Mouse (Mus musculus) embryonic facial prominence, embryonic 14.5 days (tissue): ENCODE measurements around the gene Comt. TPM values are rescaled to one million over a fixed set of nuclear protein-coding genes. Genes with fewer than 3 reads are reported as not detected.

Experiments
- ATAC-seq: fragments of 200-750 bp; cut with Nextera tagmentation; 2 replicates; pipeline ENCODE4 v1.8.0; 2017; ENCODE audit warnings: low read depth, moderate number of reproducible peaks, moderate TSS enrichment
- DNase-seq: peaks from one replicate; pipeline ENCODE4 v3.0.0-alpha.2; 2015; ENCODE audit warnings: low spot score
- H3K27ac ChIP-seq: fragments of 300-500 bp; sonication (generic); replicated peaks from 2 replicates; pipeline ENCODE4 v1.5.1; 2014; ENCODE audit warnings: low read depth, mild to moderate bottlenecking, low read length, moderate library complexity
- H3K27me3 ChIP-seq: fragments of 300-500 bp; sonication (generic); replicated peaks from 2 replicates; pipeline ENCODE4 v1.6.1; 2014; ENCODE audit warnings: low read length; ENCODE audit not compliant: control insufficient read depth, insufficient read depth
- H3K36me3 ChIP-seq: fragments of 300-500 bp; sonication (generic); 2 replicates; pipeline ENCODE4 v1.6.1; 2014; ENCODE audit warnings: low read length, mixed read lengths; ENCODE audit not compliant: control insufficient read depth, insufficient read depth
- H3K4me1 ChIP-seq: fragments of 300-500 bp; sonication (generic); 2 replicates; pipeline ENCODE4 v1.6.1; 2014; ENCODE audit warnings: antibody characterized with exemption, low read length; ENCODE audit not compliant: control insufficient read depth, insufficient read depth
- H3K4me2 ChIP-seq: fragments of 300-500 bp; sonication (generic); 2 replicates; pipeline ENCODE4 v1.6.1; 2014; ENCODE audit warnings: low read depth, mild to moderate bottlenecking, low read length, moderate library complexity, mixed read lengths
- H3K4me3 ChIP-seq: fragments of 300-500 bp; sonication (generic); 2 replicates; pipeline ENCODE4 v1.5.1; 2014; ENCODE audit warnings: low read depth, mild to moderate bottlenecking, low read length
- H3K9ac ChIP-seq: fragments of 300-500 bp; sonication (generic); 2 replicates; pipeline ENCODE4 v1.6.1; 2014; ENCODE audit warnings: low read depth, mild to moderate bottlenecking, low read length, moderate library complexity, mixed read lengths
- H3K9me3 ChIP-seq: fragments of 300-500 bp; sonication (generic); 2 replicates; pipeline ENCODE4 v1.6.1; 2016; ENCODE audit warnings: low read length; ENCODE audit not compliant: control insufficient read depth
- WGBS: fragments of 180-500 bp; shearing (Covaris S2); extraction: QIAGEN DNeasy Blood & Tissue Kit; methylation state at CpG from one replicate; pipeline ENCODE4 v1.1.7; 2014; 5-methylcytosine and 5-hydroxymethylcytosine counted together
- polyA plus RNA-seq: library from polyadenylated mRNA; unstranded; fragments of >200 nt; fragmentation: Nextera tagmentation; extraction: Ambion mirVana; gene quantifications from 2 replicates; pipeline ENCODE4 v1.2.1, GENCODE M21; 2014

Comt gene
- polyA plus RNA-seq, 1 experiment from 2014 or later: 85.4 TPM

- Histone ChIP-seq H3K27ac (no peak overlapping the region), H3K36me3 (no peaks in the 10 kb centered on the region), H3K9me3 (no peaks in the 10 kb centered on the region), H3K4me3 (no peak overlapping the region), H3K4me2 (no peak overlapping the region), H3K27me3 (no peaks in the 10 kb centered on the region), H3K4me1 (peaks cover 2% of the 10 kb centered on the region; the same call in 1 of the 2 replicates), H3K9ac (no peak overlapping the region)
- DNase-seq (no peak), ATAC-seq (no peak)
- WGBS: 45% methylated on average over 5 of the region's 7 CpGs
These were observed 38.7 kb downstream of the Comt start for GRCm38 (mm10) chr16:18387704-18388582.

GRCm38 (mm10) chr16:18386972-18387371 is 39.7 kb downstream of the Comt start:
- WGBS: 65% methylated on average over 3 of the region's 3 CpGs
- Histone ChIP-seq H3K27ac (no peak overlapping the region), H3K4me2 (no peak overlapping the region), H3K9me3 (no peaks in the 10 kb centered on the region), H3K9ac (no peak overlapping the region), H3K4me3 (no peak overlapping the region), H3K4me1 (peaks cover 5% of the 10 kb centered on the region; the same call in 1 of the 2 replicates), H3K27me3 (no peaks in the 10 kb centered on the region), H3K36me3 (no peaks in the 10 kb centered on the region)
- DNase-seq (no peak), ATAC-seq (no peak)

DNA sequence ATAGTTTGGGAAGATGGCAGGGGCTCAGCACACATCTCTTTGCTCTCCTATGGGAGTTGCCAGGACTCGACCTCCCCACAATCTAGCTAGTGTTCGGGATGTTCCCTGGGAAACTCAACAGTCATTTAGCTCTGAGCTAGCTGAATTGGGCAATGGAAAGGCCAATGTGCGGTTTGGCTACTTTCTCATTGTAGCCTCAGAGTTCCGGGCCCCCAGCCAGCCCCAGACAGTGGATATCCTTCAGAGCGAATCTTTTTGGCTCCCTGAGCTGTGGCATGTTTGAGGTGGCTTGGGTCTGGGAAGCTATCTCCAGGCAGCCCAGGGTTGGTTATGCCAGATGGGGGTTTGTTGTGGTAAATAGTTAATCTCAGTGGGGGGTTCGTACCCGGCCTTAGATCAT is 40.2 kb downstream of the Comt start:
- no peak for ATAC-seq
- no peaks in the 10 kb centered on the region for H3K27me3 ChIP-seq
- peak; percentile 51 for DNase-seq
- H3K4me1 ChIP-seq: peaks cover 10% of the 10 kb centered on the region
- WGBS: 76% methylated on average over 7 of the region's 7 CpGs
- no peaks in the 10 kb centered on the region for H3K9me3 ChIP-seq
- H3K27ac ChIP-seq: no peak overlapping the region
- no peaks in the 10 kb centered on the region for H3K36me3 ChIP-seq
- H3K4me3 ChIP-seq: no peak overlapping the region
- H3K9ac ChIP-seq: no peak overlapping the region
- no peak overlapping the region for H3K4me2 ChIP-seq

DNA sequence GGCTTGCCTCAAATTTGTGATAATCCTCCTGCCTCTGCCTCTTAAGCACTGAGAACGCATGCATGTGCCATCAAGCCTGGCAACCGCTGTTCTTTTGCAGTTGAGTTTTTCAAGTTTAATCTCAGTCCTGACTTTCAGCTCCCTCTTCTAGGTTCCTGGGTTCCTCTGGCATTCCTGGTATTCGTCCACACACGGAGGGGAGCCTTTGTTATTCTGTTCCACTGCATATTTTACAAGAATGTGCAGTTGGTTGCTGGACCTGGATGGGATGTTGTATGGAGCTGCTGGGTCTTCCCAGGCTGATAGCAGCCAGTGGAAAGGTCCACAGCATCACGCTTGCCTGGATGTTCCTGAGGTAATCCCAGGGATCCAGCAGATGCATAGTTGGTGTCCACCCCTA is 41.2 kb downstream of the Comt start:
- ATAC-seq (no peak), DNase-seq (no peak)
- no peak overlapping the region for H3K27ac ChIP-seq
- H3K27me3 ChIP-seq: no peaks in the 10 kb centered on the region
- no peaks in the 10 kb centered on the region for H3K36me3 ChIP-seq
- H3K9me3 ChIP-seq: no peaks in the 10 kb centered on the region
- H3K4me1 ChIP-seq: peaks cover 13% of the 10 kb centered on the region
- WGBS: 67% methylated on average over 5 of the region's 5 CpGs
- no peak overlapping the region for H3K4me2 ChIP-seq
- H3K4me3 ChIP-seq: no peak overlapping the region
- no peak overlapping the region for H3K9ac ChIP-seq

GRCm38 (mm10) chr16:18384659-18385058 is 42.0 kb downstream of the Comt start:
- no peaks in the 10 kb centered on the region for H3K36me3 ChIP-seq
- H3K9me3 ChIP-seq: no peaks in the 10 kb centered on the region
- 74% methylated on average over 8 of the region's 8 CpGs for WGBS
- no peak overlapping the region for H3K27ac ChIP-seq
- peaks cover 14% of the 10 kb centered on the region for H3K4me1 ChIP-seq
- H3K4me3 ChIP-seq: no peak overlapping the region
- H3K27me3 ChIP-seq: no peaks in the 10 kb centered on the region
- no peak overlapping the region for H3K9ac ChIP-seq
- no peak for ATAC-seq
- no peak overlapping the region for H3K4me2 ChIP-seq
- no peak for DNase-seq

- Histone ChIP-seq H3K9me3 (no peaks in the 10 kb centered on the region), H3K4me2 (no peak overlapping the region), H3K4me1 (peaks cover 17% of the 10 kb centered on the region), H3K27me3 (no peaks in the 10 kb centered on the region), H3K4me3 (no peak overlapping the region), H3K27ac (no peak overlapping the region), H3K9ac (no peak overlapping the region), H3K36me3 (no peaks in the 10 kb centered on the region)
- ATAC-seq (no peak), DNase-seq (no peak)
- WGBS: 71% methylated on average over 7 of the region's 7 CpGs
These were observed 42.4 kb downstream of the Comt start for GRCm38 (mm10) chr16:18384211-18384610.

- DNase-seq: no peak
- H3K4me3 ChIP-seq: no peak overlapping the region
- no peaks in the 10 kb centered on the region for H3K36me3 ChIP-seq
- H3K9ac ChIP-seq: no peak overlapping the region
- H3K27ac ChIP-seq: no peak overlapping the region
- ATAC-seq: no peak
- 14% methylated on average over 3 of the region's 3 CpGs for WGBS
- H3K4me1 ChIP-seq: peaks cover 17% of the 10 kb centered on the region
- no peaks in the 10 kb centered on the region for H3K27me3 ChIP-seq
- no peak overlapping the region for H3K4me2 ChIP-seq
- no peaks in the 10 kb centered on the region for H3K9me3 ChIP-seq
These were observed 42.9 kb downstream of the Comt start for GRCm38 (mm10) chr16:18383756-18384155.

GRCm38 (mm10) chr16:18383045-18383726 is 43.5 kb downstream of the Comt start:
- H3K27ac ChIP-seq: no peak overlapping the region
- H3K4me2 ChIP-seq: no peak overlapping the region
- no peaks in the 10 kb centered on the region for H3K9me3 ChIP-seq
- H3K4me3 ChIP-seq: no peak overlapping the region
- H3K4me1 ChIP-seq: peaks cover 17% of the 10 kb centered on the region
- no peaks in the 10 kb centered on the region for H3K36me3 ChIP-seq
- no peak for DNase-seq
- ATAC-seq: no peak
- H3K27me3 ChIP-seq: no peaks in the 10 kb centered on the region
- 78% methylated on average over 9 of the region's 9 CpGs for WGBS
- no peak overlapping the region for H3K9ac ChIP-seq
